Mouse (Mus musculus): ENCODE data around the gene Hist1h4k. TPM values are rescaled to one million over a fixed set of nuclear protein-coding genes. Genes with fewer than 3 reads are reported as not detected.
"Not testable (repeated sequence)": the region's sequence is repeated elsewhere in the genome, so short reads cannot be mapped to it uniquely, and the experiment has no call there.

Hist1h4k gene
- polyA plus RNA-seq (2012), result 22.6 and 25.4 TPM in 2 replicates

- not testable (repeated sequence) for TF ChIP-seq GATA1 (IDR thresholded peaks at IDR 0.05; ENCODE audit: low read length)
Observed at GRCm38 (mm10) chr13:21750159-21751017, at the start of gene Hist1h4k. Gene Hist1h4k (minus strand): TSS chr13:21750505.

- TF ChIP-seq GATA1 (IDR thresholded peaks at IDR 0.05; ENCODE audit: low read length), result no peak
Observed at GRCm38 (mm10) chr13:21795584-21795983, 45.3 kb upstream of the Hist1h4k start.

GRCm38 (mm10) chr13:21790601-21791283 lies 40.4 kb upstream of the Hist1h4k start:
- no peak for TF ChIP-seq GATA1 (IDR thresholded peaks at IDR 0.05; ENCODE audit: low read length)

DNA sequence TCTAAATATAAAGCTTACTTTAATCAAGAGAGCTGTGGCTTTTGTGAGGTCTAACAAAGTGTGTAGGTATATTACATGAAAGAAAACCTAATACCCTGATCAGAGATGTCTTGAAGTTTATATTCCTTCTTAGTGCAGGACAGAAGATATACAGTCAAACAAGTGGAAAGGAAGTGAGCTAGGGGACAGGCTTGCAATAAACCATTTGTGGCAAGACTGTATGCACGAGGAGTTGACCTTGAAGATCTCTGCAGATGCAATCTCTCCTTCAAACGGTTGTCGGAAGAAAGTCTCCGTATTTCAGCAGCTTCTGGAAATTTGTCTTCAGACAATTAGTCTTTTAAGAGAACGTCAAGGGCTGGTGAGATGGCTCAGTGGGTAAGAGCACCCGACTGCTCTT lies 39.6 kb upstream of the Hist1h4k start:
- no peak for TF ChIP-seq GATA1 (IDR thresholded peaks at IDR 0.05; ENCODE audit: low read length)

DNA sequence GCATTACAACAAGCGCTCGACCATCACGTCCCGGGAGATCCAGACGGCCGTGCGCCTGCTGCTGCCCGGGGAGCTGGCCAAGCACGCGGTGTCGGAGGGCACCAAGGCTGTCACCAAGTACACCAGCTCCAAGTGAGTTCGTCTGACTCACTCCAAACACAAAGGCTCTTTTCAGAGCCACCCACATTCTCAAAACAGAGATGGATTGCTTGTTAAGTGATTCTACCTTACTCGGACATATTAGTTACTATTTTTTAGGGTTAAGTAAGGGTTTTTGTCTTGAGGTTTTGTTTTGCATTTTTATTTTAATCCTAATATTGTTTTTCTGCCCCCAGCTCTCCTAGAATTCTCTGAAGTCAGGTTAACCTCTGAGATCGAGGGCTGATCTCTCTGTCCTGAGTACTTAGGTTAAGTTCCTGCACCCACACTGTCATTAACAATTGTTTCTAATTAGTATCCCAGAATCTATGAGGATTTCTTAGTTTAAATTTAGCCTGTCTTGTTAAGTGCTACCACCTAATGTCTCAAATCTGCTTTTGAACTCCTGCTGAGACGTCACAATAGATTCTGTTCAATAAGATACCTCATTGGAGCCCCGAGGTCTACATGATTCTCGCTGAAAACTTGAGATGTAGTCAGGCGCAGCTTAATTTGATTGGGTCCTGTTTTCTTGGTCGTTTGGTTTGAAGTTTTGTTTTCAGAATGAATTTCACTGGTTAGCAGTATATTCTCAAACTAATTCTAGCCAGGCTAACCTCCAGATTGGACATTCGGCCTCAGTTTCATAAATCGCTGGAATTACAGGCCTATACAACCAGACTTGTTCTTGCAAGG lies 37.7 kb upstream of the Hist1h4k start:
- TF ChIP-seq GATA1 (IDR thresholded peaks at IDR 0.05; ENCODE audit: low read length), result no peak

DNA sequence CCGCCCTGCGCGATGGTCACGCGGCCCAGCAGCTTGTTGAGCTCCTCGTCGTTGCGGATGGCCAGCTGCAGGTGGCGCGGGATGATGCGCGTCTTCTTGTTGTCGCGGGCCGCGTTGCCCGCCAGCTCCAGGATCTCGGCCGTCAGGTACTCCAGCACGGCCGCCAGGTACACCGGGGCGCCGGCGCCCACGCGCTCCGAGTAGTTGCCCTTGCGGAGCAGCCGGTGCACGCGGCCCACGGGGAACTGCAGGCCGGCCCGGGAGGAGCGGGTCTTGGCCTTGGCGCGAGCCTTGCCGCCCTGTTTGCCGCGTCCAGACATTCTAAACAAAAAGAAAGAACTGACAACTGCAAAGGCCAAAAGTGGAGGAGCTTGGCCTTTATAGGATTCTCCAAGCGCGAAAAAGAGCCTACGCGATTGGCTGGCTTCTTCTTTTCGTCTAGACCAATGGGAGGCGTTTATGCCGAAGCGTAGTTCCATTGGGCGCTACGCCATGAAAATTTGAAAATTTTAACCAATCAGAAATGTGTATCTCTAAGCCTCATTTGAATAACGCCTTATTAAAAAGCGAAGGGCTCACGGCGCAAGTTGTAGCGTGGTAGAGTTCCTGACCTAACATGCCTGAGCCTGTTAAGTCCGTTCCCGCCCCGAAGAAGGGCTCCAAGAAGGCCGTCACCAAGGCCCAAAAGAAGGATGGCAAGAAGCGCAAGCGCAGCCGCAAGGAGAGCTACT lies 36.8 kb upstream of the Hist1h4k start, which contains the start of the genes Hist1h2an and Hist1h2bp:
Gene Hist1h2an, minus strand, starts transcription at position 320 of the 731 bp plus-strand sequence.
Gene Hist1h2bp, plus strand, starts transcription at position 563 of the 731 bp plus-strand sequence.
- TF ChIP-seq GATA1 (IDR thresholded peaks at IDR 0.05; ENCODE audit: low read length), result not testable (repeated sequence)

DNA sequence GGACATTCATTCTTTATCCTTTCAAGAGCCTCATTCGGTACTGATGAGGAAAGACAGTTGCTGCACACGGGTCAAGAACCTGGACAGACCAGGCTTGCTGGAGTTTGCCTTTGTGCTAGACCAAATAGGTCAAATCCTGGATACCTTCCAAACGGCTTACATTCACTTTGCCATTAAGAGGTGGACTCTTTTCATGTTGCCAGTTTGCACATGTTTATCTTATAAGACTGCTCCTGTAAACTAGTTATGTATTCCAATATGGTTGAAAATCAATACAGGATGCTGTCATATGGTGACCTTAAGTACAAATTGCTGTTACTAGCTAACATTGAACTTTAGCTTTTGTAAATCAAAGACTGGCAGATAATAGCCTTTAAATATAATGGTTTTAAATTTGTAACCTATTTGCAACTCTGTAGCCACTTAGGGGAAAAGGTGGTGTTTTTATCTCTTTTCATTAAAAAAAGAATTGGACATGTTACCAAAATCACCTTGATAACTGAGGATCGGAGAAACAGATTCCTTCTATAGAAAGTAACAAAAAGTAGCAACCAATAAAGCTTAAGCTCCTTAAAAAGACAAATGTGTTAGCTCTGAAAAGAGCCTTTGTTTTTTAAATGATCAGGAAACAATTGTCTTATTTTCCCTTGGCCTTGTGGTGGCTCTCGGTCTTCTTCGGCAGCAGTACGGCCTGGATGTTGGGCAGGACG lies 36.0 kb upstream of the Hist1h4k start:
- TF ChIP-seq GATA1 (IDR thresholded peaks at IDR 0.05; ENCODE audit: low read length), result no peak

DNA sequence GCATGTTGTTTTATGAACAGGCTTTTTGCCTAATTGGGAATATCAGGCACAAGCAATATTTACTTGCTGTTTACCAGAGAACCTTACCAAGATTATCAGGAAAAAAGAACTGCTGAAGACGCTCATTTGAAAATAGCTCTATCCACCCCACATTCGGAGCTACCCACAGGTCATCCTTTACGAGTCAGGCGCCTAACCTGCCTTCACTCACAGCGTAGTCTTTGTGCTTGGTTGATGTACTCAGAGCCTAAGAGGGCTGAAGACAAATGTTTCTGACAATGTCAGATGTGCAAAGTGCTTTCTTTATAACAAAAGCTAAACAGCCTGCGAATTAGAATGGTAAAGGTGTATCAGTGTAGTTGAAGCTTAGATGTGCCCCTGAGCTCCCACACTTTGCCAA lies 34.0 kb upstream of the Hist1h4k start:
- TF ChIP-seq GATA1 (IDR thresholded peaks at IDR 0.05; ENCODE audit: low read length), result no peak

DNA sequence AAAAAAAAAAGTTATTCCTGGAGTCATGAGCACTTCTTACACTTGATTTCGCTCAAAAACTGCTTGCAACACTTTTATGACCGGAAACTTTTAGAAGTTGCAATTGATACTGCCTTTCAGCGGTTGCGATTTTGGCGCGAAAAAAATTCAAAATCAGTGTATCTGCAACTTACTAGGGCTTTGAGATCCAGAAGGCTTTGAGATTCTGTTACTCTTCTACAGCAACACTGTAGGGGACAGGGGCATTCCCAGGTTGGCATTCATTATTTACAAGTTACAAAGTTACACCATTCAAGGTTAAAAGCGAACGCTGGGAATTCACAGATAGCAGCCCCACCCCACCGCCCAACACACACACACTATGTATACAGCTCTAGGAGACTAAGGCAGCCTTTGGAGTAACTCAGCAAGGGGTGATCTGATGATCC lies 33.4 kb upstream of the Hist1h4k start:
- no peak for TF ChIP-seq GATA1 (IDR thresholded peaks at IDR 0.05; ENCODE audit: low read length)

DNA sequence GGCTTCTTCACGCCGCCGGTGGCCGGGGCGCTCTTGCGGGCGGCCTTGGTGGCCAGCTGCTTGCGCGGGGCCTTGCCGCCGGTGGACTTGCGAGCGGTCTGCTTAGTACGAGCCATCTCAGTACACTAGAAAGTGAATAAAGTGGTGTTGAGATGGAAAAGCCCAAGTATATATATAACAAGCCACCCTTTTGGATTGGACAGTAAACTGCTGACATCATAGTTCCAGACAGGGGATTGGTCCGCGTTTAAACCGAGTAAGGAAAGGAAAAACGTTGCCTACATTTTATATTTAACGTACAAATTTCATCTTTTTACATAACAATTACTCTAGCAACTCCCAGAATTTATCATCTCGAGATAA lies 32.9 kb upstream of the Hist1h4k start, which contains the start of gene Hist1h3i:
Gene Hist1h3i, minus strand, starts transcription at position 116 of the 363 bp plus-strand sequence.
- no peak for TF ChIP-seq GATA1 (IDR thresholded peaks at IDR 0.05; ENCODE audit: low read length)

DNA sequence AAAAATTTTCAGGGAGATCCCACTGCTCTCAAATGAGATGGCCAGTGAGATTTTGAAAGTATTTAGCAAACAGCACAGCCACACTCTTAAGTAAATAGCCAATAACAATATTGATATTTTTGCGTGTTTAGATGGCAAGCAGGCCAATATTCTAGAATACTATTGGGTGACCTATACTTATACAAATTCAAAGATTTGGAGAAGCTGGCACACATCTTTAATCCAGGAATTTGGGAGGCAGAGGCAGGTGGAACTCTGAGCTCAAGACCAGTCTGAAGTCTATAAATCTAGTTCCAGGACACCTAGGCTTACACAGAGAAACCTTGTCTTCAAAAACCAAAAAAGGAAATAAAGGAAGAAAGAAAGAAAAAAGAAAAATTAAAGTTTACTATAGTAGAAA lies 31.3 kb upstream of the Hist1h4k start:
- no peak for TF ChIP-seq GATA1 (IDR thresholded peaks at IDR 0.05; ENCODE audit: low read length)

GRCm38 (mm10) chr13:21781021-21781555 lies 30.8 kb upstream of the Hist1h4k start:
- TF ChIP-seq GATA1 (IDR thresholded peaks at IDR 0.05; ENCODE audit: low read length), result no peak

DNA sequence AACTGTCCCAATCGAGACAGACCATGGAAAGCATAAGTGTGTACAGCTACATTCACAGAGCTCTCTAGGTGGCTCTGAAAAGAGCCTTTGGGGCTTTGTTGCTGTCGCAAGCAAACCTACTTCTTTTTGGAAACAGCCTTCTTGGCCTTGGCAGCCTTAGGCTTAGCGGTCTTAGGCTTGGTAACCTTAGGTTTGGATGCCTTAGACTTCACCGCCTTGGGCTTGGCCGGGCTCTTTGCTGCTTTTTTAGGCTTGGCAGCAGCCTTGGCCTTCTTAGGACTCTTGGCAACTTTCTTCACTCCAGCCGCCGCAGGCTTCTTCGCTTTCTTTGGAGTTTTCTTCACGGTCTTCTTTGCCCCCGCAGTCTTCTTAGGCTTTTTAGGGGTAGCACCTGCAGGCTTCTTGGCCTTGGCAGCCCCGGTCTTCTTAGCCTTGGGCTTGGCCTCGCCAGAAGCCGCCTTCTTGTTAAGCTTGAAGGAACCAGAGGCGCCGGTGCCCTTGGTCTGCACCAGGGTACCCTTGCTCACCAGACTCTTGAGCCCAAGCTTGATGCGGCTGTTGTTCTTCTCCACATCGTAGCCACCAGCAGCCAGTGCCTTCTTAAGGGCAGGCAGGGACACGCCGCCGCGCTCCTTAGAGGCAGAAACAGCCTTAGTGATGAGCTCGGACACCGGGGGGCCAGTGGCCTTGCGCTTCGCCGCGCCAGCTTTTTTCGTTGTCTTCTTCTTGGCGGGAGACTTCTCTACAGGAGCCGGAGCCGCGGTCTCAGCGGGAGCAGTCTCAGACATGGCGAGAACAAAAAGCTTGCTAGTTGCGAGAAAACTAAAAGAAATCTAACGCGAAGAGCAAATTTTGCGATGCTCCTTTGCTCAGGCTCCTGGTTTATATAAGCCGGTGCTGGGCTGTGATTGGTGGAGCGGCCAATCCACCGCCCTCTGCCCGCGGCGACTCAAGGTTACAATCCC lies 29.7 kb upstream of the Hist1h4k start, which contains the start of gene Hist1h1b:
Gene Hist1h1b, minus strand, starts transcription at position 859 of the 965 bp plus-strand sequence.
- TF ChIP-seq GATA1 (IDR thresholded peaks at IDR 0.05; ENCODE audit: low read length), result no peak
